Mouse (Mus musculus) kidney, postnatal 0 days (tissue): ENCODE results near the gene Usp18. TPM values are rescaled to one million over a fixed set of nuclear protein-coding genes. Genes with fewer than 3 reads are reported as not detected.

Experiments used
- ATAC-seq: fragments of 200-750 bp; cut with Nextera tagmentation; replicated peaks from 2 replicates; pipeline ENCODE4 v1.8.0; 2017; ENCODE audit warnings: low read depth, moderate number of reproducible peaks, moderate TSS enrichment, moderate library complexity; ENCODE audit not compliant: low FRiP score
- DNase-seq: peaks from one replicate; pipeline ENCODE4 v3.0.0-alpha.2; 2016; ENCODE audit warnings: low spot score
- H3K27ac ChIP-seq: fragments of 300-500 bp; sonication (generic); 2 replicates; pipeline ENCODE4 v1.5.1; 2014; ENCODE audit warnings: mild to moderate bottlenecking
- H3K27me3 ChIP-seq: fragments of 300-500 bp; sonication (generic); 2 replicates; pipeline ENCODE4 v1.6.1; 2014; ENCODE audit warnings: low read length, mixed read lengths; ENCODE audit not compliant: insufficient read depth
- H3K36me3 ChIP-seq: fragments of 300-500 bp; sonication (generic); 2 replicates; pipeline ENCODE4 v1.6.1; 2014; ENCODE audit warnings: low read length, mixed read lengths; ENCODE audit not compliant: insufficient read depth
- H3K4me1 ChIP-seq: fragments of 300-500 bp; sonication (generic); replicated peaks from 2 replicates; pipeline ENCODE4 v1.6.1; 2014; ENCODE audit warnings: antibody characterized with exemption, low read length, mixed read lengths; ENCODE audit not compliant: insufficient read depth
- H3K4me2 ChIP-seq: fragments of 300-500 bp; sonication (generic); 2 replicates; pipeline ENCODE4 v1.6.1; 2014; ENCODE audit warnings: mild to moderate bottlenecking, low read length, moderate library complexity, mixed read lengths
- H3K4me3 ChIP-seq: fragments of 300-500 bp; sonication (generic); replicated peaks from 2 replicates; pipeline ENCODE4 v1.5.1; 2014; ENCODE audit warnings: low read depth, low read length
- H3K9ac ChIP-seq: fragments of 300-500 bp; sonication (generic); 2 replicates; pipeline ENCODE4 v1.6.1; 2014; ENCODE audit warnings: low read depth, low read length
- H3K9me3 ChIP-seq: fragments of 300-500 bp; sonication (generic); replicated peaks from 2 replicates; pipeline ENCODE4 v1.6.1; 2016; ENCODE audit warnings: low read length, inconsistent platforms, mixed read lengths
- CTCF ChIP-seq: IDR thresholded peaks from 2 replicates; pipeline ENCODE4 v1.5.1; 2016; ENCODE audit warnings: antibody characterized with exemption, low read depth, mild to moderate bottlenecking, moderate library complexity
- WGBS: fragments of 180-500 bp; shearing (Covaris S2); extraction: QIAGEN DNeasy Blood & Tissue Kit; methylation state at CpG from one replicate; pipeline ENCODE4 v1.1.7; 2014; 5-methylcytosine and 5-hydroxymethylcytosine counted together
- polyA plus RNA-seq: library from polyadenylated mRNA; unstranded; fragments of >200 nt; fragmentation: Nextera tagmentation; extraction: Ambion mirVana; gene quantifications from 2 replicates; pipeline ENCODE4 v1.2.1, GENCODE M21; 2015

Usp18 gene
- polyA plus RNA-seq, 1 experiment from 2014 or later: 12.0 TPM

DNA sequence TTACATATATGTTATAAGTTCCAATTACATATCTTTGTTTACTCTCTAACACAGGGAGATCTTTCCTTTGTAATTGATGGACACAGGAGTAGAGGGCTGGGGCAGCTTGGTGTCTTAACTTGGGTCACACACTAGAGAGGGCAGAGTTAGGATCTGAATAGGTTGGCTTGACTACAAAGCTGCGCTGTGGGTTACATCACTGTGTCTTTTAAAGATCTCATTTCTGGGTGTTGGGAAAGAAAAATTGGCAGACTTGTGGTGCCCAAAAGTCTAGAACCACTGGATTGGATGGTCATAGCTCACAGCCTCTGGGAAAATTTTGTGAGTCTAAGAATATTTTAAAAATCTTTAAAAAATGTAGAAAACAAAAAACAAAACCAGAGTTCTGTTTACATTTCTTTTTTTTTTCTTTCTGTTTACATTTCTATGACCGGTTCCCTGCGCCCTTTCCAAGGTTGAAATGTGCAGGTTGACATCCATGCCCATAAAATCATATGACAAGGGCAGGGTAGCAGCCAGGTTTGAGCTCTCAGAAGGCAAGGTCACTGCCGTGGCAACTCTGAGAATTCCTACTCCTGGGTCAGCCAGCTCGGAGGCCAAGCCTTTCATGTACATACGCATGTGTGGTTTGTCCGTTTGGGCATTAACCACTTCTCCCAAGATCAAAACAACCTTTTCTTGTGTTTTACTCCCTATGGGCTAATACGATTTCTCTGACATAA is 23.7 kb upstream of the Usp18 start:
- H3K9ac ChIP-seq: no peak overlapping the region
- no peaks in the 10 kb centered on the region for H3K27me3 ChIP-seq
- H3K9me3 ChIP-seq: no peaks in the 10 kb centered on the region
- ATAC-seq (no peak), DNase-seq (no peak)
- H3K36me3 ChIP-seq: no peaks in the 10 kb centered on the region
- no peak for TF ChIP-seq CTCF
- 0 out of 2 replicates have a peak, but pooled peaks cover 8% of the 10 kb centered on the region for H3K4me1 ChIP-seq
- no peak overlapping the region for H3K27ac ChIP-seq
- H3K4me2 ChIP-seq: no peak overlapping the region
- no peak overlapping the region for H3K4me3 ChIP-seq
- WGBS: 72% methylated on average over 8 of the region's 8 CpGs

DNA sequence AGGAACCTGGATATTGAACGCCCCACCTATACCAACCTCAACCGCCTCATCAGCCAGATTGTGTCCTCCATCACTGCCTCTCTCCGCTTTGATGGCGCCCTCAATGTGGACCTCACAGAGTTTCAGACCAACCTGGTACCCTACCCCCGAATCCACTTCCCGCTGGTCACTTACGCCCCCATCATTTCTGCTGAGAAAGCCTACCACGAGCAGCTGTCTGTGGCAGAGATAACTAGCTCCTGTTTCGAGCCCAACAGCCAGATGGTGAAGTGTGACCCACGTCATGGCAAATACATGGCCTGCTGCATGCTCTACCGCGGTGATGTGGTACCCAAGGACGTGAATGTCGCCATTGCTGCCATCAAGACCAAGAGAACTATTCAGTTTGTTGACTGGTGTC is 22.7 kb upstream of the Usp18 start:
- DNase-seq (no peak), ATAC-seq (no peak)
- Histone ChIP-seq H3K36me3 (no peaks in the 10 kb centered on the region), H3K27me3 (no peaks in the 10 kb centered on the region), H3K9ac (no peak overlapping the region), H3K4me1 (0 out of 2 replicates have a peak, but pooled peaks cover 8% of the 10 kb centered on the region), H3K9me3 (no peaks in the 10 kb centered on the region), H3K4me2 (no peak overlapping the region), H3K4me3 (no peak overlapping the region), H3K27ac (no peak overlapping the region)
- 96% methylated on average over 14 of the region's 14 CpGs for WGBS
- TF ChIP-seq CTCF: no peak

DNA sequence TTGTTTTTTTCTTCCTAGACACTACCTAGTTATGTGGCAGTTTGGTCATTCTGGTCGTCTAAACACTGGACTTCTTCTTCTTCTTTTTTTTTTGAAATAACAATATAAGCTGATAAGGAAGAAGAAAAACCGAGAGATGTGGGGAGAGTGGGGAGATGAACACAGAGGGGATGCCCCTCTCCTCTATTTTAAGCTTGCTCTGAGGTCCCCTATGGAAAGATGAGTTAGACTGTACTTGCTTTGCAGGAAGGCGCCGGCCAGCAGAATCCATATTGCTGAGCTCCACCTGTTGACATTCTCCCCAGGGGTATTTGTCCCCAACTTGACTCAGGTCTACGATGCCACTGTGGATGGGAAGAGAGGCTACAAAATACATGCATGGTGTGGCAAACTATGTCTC is 21.6 kb upstream of the Usp18 start:
- TF ChIP-seq CTCF: no peak
- 76% methylated on average over 5 of the region's 5 CpGs for WGBS
- Histone ChIP-seq H3K27ac (no peak overlapping the region), H3K4me2 (no peak overlapping the region), H3K27me3 (no peaks in the 10 kb centered on the region), H3K9me3 (no peaks in the 10 kb centered on the region), H3K4me3 (no peak overlapping the region), H3K9ac (no peak overlapping the region), H3K4me1 (0 out of 2 replicates have a peak, but pooled peaks cover 8% of the 10 kb centered on the region), H3K36me3 (no peaks in the 10 kb centered on the region)
- ATAC-seq: no peak
- DNase-seq: no peak

DNA sequence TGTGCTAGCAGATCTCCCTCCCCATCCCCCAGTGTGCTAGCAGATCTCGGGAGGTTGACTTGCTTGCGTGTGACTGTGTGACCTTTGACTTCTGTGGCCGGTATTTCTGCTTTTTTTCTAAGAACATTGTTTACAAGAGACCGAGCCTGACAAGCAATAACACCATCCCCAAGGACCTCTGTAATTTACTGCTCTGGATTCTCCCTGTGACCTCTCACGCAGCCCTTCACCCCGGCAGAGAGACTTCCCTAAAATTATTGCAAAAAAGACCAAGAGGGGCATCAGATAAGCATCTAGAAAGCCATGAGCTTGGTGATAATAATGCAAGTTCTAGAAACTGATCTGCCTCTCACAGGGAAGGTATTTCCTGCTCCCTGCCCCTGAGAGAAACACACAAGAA is 20.7 kb upstream of the Usp18 start:
- Histone ChIP-seq H3K9ac (no peak overlapping the region), H3K4me3 (no peak overlapping the region), H3K9me3 (no peaks in the 10 kb centered on the region), H3K4me1 (0 out of 2 replicates have a peak, but pooled peaks cover 8% of the 10 kb centered on the region), H3K36me3 (no peaks in the 10 kb centered on the region), H3K27ac (no peak overlapping the region), H3K4me2 (no peak overlapping the region), H3K27me3 (no peaks in the 10 kb centered on the region)
- no peak for ATAC-seq
- WGBS: 4% methylated on average over 6 of the region's 6 CpGs
- DNase-seq: peak; percentile 42
- TF ChIP-seq CTCF: no peak

DNA sequence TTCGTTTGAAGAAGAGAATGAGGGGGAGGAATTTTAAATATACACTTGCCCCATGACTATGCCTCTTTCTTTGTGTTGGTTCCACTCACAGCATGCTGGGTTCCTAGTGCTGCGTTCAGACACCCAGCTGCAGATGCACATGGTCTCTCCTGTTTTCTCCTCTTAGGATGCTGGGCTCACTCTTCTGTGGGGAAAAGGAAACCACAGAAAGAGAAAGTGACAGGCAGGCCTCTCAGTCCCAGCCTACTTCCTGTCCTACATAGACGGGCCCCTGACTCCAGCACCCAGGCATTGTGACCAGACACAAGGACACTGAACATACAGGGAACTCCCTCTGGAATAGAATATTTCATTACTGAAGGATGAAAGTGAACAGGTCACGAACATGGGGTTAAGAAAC is 19.7 kb upstream of the Usp18 start:
- Histone ChIP-seq H3K36me3 (no peaks in the 10 kb centered on the region), H3K4me3 (no peak overlapping the region), H3K9ac (no peak overlapping the region), H3K4me2 (no peak overlapping the region), H3K9me3 (no peaks in the 10 kb centered on the region), H3K4me1 (0 out of 2 replicates have a peak, but pooled peaks cover 8% of the 10 kb centered on the region), H3K27me3 (no peaks in the 10 kb centered on the region), H3K27ac (no peak overlapping the region)
- DNase-seq (no peak), ATAC-seq (no peak)
- TF ChIP-seq CTCF: no peak
- WGBS: 62% methylated on average over 4 of the region's 4 CpGs

DNA sequence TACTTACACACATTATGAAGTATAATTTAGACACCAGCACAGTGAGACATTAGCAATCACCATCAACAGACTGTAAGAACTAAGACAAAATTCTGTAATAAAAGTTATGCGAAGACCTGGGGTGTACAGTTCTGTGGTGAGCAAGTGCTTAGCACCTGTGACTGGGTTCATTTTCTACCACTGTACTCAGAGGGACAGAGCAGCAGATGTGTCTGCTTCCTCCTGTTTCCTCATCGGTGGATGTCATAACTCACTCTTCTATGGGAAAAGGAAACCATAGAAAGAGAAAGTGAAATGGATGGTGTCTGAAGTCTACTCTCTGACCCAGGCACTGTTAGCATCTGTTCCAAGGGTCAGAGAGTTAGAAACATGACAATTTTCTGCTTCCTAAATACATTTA is 19.0 kb upstream of the Usp18 start:
- no peaks in the 10 kb centered on the region for H3K9me3 ChIP-seq
- no peak for ATAC-seq
- no peak overlapping the region for H3K27ac ChIP-seq
- 58% methylated on average over 2 of the region's 2 CpGs for WGBS
- H3K36me3 ChIP-seq: no peaks in the 10 kb centered on the region
- no peak overlapping the region for H3K4me2 ChIP-seq
- H3K27me3 ChIP-seq: no peaks in the 10 kb centered on the region
- TF ChIP-seq CTCF: no peak
- H3K9ac ChIP-seq: no peak overlapping the region
- DNase-seq: peak; percentile 19
- H3K4me3 ChIP-seq: no peak overlapping the region
- 0 out of 2 replicates have a peak, but pooled peaks cover 8% of the 10 kb centered on the region for H3K4me1 ChIP-seq
